Mouse (Mus musculus) bone marrow macrophage, adult 2 months (primary cell): Measurements from ENCODE around the gene Bcas1.

Experiments used
- CTCF ChIP-seq: IDR thresholded peaks from 2 replicates; pipeline ENCODE4 v1.5.1; 2012; ENCODE audit warnings: low read depth, mild to moderate bottlenecking, low read length, moderate library complexity
- POLR2A ChIP-seq: IDR thresholded peaks from 2 replicates; pipeline ENCODE4 v1.6.1; 2012; ENCODE audit warnings: mild to moderate bottlenecking, low read depth, low read length, borderline replicate concordance

- no peak for TF ChIP-seq CTCF
- TF ChIP-seq POLR2A, result no peak
Observed at GRCm38 (mm10) chr2:170461652-170462051, 34.0 kb upstream of the Bcas1 start.
